Mouse (Mus musculus) spleen, embryonic (tissue): Measurements from ENCODE around the gene Rilpl1.

Experiments
- CTCF ChIA-PET: fragments of 350-600 bp; sonication (Branson Sonifier 250); formaldehyde crosslinking; loops from one replicate; lab custom pipeline; 2022; lab: Charles Lee

Gene Rilpl1

DNA sequence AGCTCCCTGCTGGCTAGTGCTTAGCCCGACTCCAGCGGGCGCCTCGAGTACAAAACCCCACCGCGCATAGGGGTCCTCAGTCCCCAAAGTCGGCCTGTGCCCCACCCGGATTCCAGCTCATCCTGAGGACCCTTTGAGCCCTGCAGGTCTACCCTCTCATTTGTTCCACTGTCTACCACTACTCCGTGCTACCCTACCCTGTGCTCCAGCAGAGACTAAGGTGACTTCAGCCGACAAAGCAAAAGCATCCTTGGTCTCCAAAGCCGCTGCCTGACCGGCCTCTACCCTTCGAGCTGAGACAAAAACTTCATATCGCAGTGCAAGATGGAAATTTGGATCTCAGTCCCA is 366 bp upstream of the Rilpl1 start:
- CTCF ChIA-PET, result no interaction called here

DNA sequence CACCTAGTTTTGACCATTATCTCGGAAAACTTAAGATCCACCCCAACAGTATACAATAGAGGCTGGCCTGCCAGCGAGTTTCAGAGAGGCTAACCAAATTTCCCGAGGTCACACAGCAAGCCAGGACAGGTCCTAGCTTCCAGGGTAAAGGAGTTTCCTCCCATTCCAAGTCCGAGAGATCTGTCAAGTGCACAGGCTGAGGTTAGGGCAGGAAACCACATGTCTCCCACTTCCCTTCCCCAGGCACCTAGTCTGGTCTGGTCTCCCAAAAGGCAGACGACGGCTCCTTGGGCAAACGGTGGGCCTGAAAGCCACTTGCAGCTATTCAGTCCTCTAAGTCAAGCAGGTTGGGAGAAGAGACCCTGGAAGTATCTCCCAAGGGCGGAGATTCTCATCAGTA is 1.5 kb downstream of the Rilpl1 start:
- CTCF ChIA-PET, result interaction anchor here (0.6 kb wide), 1 partner anchor 18 kb away, joined by 4 read pairs; no protein-coding TSS in a partner anchor

DNA sequence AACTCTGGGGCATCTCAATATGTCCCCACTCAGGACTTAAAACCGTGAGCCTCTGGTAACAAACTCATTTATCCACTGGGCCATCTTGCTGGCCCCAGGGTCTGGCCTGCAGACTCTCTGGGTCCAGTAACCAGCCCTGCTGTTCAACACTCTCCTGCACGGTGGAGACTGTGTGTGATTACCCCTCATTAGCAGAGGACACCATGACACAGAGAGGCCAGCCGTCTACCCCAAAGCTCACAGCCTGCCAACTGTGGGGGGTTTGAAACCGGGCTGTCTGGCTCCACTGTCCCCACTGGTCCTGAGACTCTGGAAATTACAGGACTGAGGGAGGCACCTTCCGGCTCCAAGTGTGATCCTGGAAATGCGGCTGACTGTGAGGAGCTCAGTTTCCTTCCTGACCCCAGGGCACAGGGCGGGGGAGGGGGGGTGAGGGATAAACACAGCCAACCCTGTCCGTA is 2.0 kb downstream of the Rilpl1 start:
- CTCF ChIA-PET, result interaction anchor here (0.6 kb wide), 1 partner anchor 19 kb away, joined by 4 read pairs; no protein-coding TSS in a partner anchor

- CTCF ChIA-PET, result interaction anchor here (0.7 kb wide), 1 partner anchor 18 kb away, joined by 9 read pairs; no protein-coding TSS in a partner anchor
Observed at GRCm38 (mm10) chr5:124528791-124529190, 2.4 kb downstream of the Rilpl1 start.

DNA sequence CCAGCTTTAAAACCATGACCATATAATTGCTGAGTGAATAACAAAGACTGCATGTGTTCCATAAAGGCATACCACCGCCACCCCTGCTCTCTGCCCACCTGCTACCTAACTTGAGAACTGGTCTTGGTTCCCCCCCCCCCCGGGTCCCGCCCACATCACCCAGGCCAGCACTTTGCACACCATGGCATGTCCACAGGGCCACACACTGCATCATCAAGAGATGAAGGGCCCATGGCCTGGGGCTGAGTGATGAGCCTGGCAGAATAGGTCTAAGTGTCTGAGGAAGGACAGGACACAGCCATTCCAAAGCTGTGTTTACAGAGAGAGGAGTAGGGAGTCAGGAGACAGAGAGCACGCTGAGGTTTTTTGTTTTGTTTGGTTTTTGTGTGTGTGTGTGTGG is 2.8 kb downstream of the Rilpl1 start:
- CTCF ChIA-PET, result interaction anchor here (0.7 kb wide), 1 partner anchor 17 kb away, joined by 9 read pairs; no protein-coding TSS in a partner anchor

DNA sequence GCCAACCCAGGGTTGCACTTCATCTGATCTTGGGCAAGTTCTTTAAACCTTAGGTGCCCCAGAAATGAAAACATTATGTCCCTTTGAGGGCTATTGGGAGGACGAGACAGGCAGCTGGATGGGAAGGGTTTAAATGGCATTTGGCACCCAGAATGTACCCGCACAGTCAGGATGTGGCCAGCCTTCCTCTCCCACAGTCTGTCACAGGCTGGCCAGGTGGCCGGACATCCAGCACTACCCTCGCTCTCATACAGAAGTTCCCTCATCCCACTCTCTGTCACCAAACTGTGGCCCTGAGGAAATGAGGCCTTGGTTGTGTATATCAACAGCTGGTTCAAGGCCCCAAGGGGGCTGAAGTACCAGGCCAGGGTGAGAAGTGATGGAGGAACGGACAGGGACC is 6.2 kb downstream of the Rilpl1 start:
- CTCF ChIA-PET, result interaction anchor here (0.7 kb wide), 1 partner anchor 76 kb away, joined by 5 read pairs; no protein-coding TSS in a partner anchor

- CTCF ChIA-PET, result interaction anchor here (0.5 kb wide), 1 partner anchor 126 kb away, joined by 7 read pairs; no protein-coding TSS in a partner anchor
Observed at GRCm38 (mm10) chr5:124523032-124523431, 8.2 kb downstream of the Rilpl1 start.

GRCm38 (mm10) chr5:124521588-124521987 is 9.6 kb downstream of the Rilpl1 start:
- CTCF ChIA-PET, result interaction anchor here (0.7 kb wide), 1 partner anchor 11 kb away, joined by 3 read pairs; no protein-coding TSS in a partner anchor

DNA sequence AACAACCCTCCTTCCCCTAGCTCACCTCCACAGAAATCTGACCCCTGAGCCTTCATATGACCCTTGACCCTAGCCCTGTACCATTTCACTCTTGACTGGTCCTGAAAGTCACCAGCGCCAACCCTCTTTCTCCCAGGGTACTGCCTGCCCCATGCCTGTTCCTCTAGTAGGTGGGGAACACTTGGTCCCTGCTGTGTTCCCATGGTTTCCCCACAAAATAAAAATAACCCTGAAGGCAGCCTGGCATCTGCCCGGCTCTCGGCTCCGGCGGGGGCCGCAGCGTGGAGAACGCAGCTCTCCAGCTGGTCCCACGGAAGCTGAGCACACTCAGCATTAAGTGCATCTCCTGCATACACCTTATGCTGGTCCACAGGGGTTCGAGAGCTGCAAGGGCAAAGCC is 12.5 kb downstream of the Rilpl1 start:
- CTCF ChIA-PET, result no interaction called here

GRCm38 (mm10) chr5:124515789-124516188 is 15.4 kb downstream of the Rilpl1 start:
- CTCF ChIA-PET, result interaction anchor here (0.9 kb wide), 1 partner anchor 89 kb away, joined by 3 read pairs; no protein-coding TSS in a partner anchor

GRCm38 (mm10) chr5:124510536-124511050 is 20.6 kb downstream of the Rilpl1 start:
- CTCF ChIA-PET, result interaction anchor here (0.5 to 0.6 kb wide), 3 partner anchors 11 to 134 kb away, joined by 4 to 9 read pairs (median 6); no protein-coding TSS in a partner anchor

DNA sequence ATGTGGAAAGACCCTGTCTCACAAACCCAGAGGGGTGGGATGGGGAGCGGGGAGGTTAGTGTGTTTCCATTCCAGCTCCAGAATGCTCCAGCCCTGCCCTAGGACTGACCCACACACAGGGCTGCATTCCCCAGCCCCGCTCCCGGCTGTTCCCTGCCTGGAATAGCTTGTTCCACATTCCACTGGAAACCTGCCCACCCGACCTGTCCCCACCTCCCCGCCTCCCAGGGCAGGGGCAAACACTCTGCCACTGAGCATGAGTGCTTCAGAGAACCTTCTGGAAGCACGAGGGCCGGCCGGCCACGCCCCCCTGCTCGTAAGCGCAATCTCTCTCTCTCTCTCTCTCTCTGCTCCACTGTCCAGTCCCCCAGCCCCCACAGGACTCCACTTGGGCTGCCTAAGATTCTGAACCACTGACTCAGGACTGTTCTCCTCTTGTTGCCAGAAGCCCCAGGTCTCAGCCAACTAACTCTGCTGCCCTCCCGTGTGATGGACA is 21.4 kb downstream of the Rilpl1 start:
- CTCF ChIA-PET, result no interaction called here

DNA sequence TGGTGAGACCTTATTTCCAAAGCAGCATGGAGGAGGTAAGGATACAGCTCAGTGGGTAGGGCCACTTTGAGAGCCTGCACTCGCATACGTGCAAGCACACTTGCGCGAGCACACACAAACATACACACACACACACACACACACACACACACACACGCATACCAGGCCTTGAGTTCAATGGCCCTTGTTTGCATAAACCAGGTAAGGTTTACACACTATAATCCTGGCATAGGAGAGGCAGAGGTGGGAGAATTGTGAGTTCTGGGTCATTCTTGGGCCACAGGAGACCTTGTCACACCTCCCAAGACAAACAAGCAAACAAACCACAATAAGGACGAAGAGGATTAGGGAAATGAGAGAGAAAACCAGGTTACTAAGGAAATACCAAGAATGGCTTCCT is 22.0 kb downstream of the Rilpl1 start:
- CTCF ChIA-PET, result no interaction called here

DNA sequence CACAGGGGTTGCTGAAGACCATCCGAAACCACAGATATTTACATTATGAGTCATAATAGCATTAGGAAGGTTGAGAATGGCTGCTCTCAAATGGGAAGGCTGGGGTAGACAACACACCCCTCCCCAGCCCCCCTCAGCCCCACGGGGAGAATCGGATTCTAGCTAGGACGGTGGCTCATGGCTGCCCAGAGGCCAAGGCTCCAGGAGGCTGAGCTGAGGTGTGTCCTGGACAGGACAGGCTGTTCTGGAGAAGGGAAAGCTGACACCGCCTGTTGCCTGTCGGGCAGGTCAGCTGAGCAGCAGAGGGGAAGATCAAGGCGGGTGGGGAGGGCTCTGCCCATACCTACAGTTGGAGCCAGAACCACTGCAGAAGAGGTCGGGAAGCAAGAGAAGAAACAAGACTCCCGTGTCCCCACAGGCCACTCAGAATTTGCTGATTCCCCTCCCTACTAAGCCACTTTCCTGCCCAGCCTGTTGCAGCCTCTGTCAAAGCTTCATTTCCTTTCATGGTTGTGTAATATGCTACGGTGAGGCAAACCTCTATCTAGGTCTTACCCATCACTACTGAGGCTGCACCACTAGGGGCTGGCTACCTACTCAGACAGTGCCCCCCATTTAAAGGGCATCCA is 24.3 kb downstream of the Rilpl1 start:
- CTCF ChIA-PET, result no interaction called here

GRCm38 (mm10) chr5:124505235-124505634 is 26.0 kb downstream of the Rilpl1 start:
- CTCF ChIA-PET, result no interaction called here

- CTCF ChIA-PET, result no interaction called here
Observed at GRCm38 (mm10) chr5:124503742-124504141, 27.4 kb downstream of the Rilpl1 start.

GRCm38 (mm10) chr5:124501541-124501940 is 29.6 kb downstream of the Rilpl1 start:
- CTCF ChIA-PET, result interaction anchor here (0.6 kb wide), 1 partner anchor 29 kb away, joined by 3 read pairs; no protein-coding TSS in a partner anchor

DNA sequence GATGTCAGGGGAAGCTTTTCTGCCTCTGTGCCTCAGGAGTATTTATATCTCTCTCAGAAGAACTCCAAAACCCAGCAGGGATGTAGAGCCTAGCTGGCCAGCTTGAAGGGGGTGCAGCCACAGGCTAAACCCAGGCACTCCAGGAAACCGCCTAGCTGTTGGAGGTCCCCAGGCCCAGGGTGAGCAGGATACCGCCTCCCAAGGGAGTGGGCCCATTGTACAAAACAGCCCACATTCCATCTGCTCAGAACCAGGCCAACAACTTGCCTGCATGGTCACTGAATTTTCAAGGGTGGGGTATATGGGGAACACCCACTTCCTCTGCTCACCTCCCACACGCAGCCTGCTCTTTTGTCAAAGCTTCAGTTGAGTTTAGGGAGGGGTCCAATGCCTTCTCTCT is 30.6 kb downstream of the Rilpl1 start:
- CTCF ChIA-PET, result no interaction called here

DNA sequence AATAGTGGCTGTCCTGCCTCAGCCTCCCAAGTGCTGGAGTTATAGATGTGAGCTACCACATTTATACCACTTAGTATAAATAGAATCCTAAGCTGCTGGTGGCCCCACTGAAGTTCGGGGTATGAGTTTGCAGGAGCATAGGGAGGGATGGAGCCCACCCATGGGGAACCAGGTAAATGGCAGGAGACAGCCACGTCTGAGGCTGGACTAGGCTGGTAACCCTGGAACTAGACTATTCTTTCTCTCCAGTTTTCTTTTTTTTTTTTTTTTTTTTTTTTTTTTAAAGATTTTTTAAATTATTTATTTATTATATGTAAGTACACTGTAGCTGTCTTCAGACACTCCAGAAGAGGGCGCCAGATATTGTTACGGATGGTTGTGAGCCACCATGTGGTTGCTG is 31.2 kb downstream of the Rilpl1 start:
- CTCF ChIA-PET, result interaction anchor here (0.7 kb wide), 1 partner anchor 11 kb away, joined by 6 read pairs; no protein-coding TSS in a partner anchor

DNA sequence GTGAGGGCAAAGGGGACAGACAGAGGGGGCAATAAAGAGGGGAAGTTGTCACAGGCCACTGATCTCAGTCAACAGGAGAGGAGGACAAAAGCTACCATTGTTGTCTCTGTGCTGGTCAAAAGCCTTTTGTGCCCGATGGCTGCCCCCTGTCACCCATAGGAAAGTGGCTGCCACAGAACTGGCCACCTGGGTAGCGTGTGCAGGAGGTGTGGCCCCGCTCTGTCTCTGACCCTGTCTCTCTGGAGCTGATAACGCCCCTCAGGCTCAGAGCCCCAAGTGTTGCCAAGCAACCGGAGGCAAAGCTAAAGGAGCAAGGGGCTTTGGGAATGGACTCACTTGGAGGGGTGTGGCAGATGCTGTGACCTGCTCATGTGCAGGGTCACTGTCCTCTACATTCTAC is 32.2 kb downstream of the Rilpl1 start:
- CTCF ChIA-PET, result interaction anchor here (0.7 kb wide), 1 partner anchor 29 kb away, joined by 4 read pairs; no protein-coding TSS in a partner anchor

- CTCF ChIA-PET, result interaction anchor here (0.7 kb wide), 1 partner anchor 29 kb away, joined by 4 read pairs; no protein-coding TSS in a partner anchor
Observed at GRCm38 (mm10) chr5:124498221-124498876, 32.8 kb downstream of the Rilpl1 start.
